Mouse (Mus musculus) gastrocnemius, postnatal 36 days (tissue): ENCODE results near the gene Fbxw7. TPM values are rescaled to one million over a fixed set of nuclear protein-coding genes. Genes with fewer than 3 reads are reported as not detected.

Source experiments
- DNase-seq, 2 experiments: peaks; one replicate each; pipeline ENCODE4 v3.0.0; 2022
- intact Hi-C: fragments of 180-260 bp; cut with DNase I; formaldehyde crosslinking; loops from one replicate; pipeline ENCODE4 v1.15.1; 2025
- total RNA-seq, 2 experiments: library from RNA; stranded (reverse); gene quantifications; 2 replicates each; pipeline ENCODE4 v1.2.3; 2021

Gene Fbxw7
- total RNA-seq, 2 experiments from 2014 or later: 12.4 to 20.2 TPM

- no peak for DNase-seq
- intact Hi-C loops: no loop called here
Observed at GRCm38 (mm10) chr3:84876211-84876610, 61.1 kb downstream of the Fbxw7 start.

DNA sequence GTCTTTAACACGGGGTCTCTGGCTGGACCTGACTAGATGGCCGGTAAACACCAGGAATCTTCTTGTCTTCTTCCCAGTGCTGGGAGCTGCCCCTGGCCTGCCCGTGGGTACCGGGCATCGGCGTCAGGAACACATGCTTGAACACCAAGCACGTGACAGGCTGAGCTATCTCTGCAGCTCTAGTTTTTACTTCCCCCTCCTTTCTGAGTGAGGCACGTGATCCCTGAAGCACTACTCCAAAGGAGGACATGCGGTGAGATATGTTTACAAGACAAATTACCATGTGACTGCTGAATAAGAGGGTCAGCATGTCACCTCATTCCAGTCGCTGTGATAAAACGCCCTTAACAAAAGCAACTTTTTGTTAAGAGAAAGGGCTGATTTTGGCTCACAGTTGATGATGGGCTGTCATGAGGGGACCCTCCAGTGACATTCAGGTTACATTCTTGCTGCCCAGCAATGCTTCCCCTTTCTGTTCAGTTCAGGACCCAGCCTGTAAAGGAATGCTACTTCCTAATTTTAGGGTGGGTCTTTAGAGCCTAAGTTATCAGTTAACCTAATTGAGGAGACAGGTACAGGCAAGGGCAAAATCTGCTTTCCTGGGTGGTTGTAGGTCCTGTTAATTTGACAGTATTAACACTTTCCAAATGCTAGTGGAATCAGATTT is 68.9 kb downstream of the Fbxw7 start:
- DNase-seq: no peak
- intact Hi-C loops: no loop called here

DNA sequence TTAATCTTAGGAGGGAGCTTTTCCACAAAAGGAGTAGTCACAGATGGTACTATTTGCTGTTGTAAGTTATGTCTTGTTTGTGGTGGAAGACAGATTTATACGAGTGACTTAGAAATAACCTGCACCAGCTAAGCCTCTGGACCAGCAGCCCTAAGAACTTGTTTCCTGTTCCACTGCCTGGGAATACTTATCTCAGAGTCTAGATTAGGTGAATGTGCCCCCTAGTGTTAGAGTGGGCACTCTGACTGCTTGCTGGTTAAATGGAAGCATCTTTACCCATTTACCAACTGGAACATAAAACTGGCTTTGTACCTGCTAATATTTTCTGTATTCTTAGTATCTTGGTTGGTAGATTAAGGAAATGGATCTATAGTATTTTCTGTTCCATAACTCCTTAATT is 74.6 kb downstream of the Fbxw7 start:
- no peak for DNase-seq
- intact Hi-C loops: no loop called here

DNA sequence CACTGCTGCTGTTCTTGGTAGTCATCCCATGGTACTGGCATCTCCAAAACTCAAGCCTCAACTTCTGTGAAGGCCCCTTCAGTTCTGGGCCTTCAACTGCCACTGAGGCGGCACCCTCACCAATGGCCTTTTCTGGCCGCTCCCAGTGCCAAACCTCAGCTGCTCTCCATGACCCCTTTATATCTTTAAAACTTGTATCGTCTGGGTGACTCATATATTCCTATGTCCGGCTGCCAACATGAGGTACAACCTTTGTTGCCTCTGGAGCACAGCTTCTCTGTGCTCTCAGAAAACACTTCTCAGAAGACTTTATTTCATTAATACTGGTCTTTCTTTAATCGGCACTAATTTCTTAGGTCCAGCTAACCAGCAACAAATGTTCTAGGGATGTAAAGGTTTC is 75.9 kb downstream of the Fbxw7 start:
- intact Hi-C loops: no loop called here
- no peak for DNase-seq

DNA sequence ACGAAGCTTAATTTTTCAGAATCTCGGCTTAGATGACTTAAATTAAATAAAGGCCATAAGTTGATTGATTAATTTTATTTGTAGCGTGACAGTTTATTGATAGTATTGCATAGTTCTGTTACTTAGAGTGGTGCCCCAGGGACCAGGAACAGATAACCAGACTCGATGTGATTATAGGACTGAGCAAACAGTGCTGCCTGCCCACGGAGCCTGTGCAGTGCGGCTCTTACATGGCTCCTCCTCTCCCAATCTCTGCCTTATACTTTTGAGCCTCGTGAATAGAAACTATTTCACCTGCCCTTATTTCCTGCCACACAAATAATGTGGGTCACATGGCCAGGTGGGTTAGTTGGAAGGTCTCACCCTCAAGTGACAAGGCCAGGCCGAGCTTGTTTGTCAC is 82.9 kb downstream of the Fbxw7 start:
- DNase-seq: no peak
- intact Hi-C loops: no loop called here

DNA sequence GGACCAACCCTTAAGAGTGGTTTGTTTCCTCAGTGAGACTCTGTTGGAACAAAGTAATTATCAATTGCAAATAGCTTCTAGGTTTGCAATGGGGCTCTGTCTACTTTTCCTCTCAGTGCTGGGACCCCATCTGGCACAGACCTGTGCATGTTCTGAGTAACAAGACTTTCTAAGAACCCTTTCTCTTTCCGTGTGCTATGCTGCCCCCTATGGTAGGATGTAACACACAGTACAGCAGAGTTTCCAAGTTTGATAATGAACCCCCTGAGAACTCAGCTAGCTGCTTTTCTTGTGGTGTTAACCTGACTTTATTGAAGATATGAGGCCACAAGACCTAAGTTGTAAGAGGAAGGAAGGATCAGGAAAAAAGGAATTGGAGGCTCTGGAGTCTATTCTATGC is 91.5 kb downstream of the Fbxw7 start:
- DNase-seq: no peak
- intact Hi-C loops: loop anchor here (5.0 to 10.0 kb wide), 3 partner anchors 214 to 562 kb away; no protein-coding TSS in a partner anchor

DNA sequence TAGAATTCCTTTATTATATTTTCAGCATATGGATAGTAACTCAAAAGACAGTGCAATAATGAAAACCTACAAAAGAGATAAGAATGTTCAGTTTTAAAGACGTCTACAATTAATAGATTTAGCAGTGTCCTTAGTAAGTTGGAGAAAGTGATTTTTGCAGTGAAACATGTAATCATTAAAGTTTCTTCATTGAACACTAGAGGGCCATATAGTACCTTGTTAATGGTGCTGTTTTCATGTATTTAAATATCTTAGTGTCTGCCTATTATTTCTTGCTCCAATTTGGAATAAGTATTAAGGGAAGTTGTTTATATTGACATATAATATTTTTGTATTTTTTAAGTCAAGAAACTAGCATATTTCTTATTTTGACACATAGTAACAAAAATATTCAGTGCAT is 99.2 kb downstream of the Fbxw7 start:
- intact Hi-C loops: loop anchor here (10.0 kb wide), 1 partner anchor 1221 kb away; no protein-coding TSS in a partner anchor

DNA sequence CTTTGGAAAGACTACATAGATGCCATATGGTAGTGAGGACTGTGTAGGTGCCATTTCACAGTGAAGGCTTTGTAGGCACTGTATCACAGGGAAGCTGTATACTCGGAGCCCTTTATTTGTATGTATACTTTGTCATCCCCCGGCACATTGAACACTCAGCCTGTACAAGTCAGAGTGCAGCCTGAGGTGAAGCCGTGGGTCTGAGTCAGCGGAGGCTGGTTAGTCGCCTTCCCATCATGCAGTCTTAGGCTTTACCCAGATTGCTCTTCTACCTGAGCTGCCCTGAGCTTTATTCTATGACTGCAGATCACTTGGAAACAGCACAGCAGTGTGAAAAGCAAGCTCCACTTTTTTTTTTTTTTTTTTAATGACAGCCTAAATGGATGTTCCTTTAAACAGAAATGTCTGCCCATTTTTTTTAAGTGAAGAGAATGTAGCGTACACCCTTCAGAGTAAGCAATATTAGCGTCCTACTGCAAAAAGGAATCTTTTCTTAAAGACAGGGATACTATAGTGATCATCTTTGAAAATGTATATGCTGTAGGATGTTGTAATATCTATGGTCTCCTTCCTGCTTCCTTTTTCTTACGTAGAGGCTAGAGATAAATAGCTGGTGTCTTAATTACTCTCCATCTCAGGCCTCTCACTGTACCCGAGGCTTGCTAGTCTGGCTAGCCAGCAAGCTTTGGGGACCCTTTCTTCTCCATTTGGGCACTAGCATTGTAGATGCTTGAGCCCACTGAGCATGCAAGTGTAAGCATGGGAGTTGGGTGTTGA is 103.0 kb downstream of the Fbxw7 start:
- intact Hi-C loops: loop anchor here (10.0 kb wide), 1 partner anchor 1217 kb away; no protein-coding TSS in a partner anchor
- no peak for DNase-seq

More for the DNA sequence above, 99.2 kb downstream of the Fbxw7 start:
- no peak for DNase-seq

GRCm38 (mm10) chr3:84921704-84922420 is 106.8 kb downstream of the Fbxw7 start:
- DNase-seq: no peak

DNA sequence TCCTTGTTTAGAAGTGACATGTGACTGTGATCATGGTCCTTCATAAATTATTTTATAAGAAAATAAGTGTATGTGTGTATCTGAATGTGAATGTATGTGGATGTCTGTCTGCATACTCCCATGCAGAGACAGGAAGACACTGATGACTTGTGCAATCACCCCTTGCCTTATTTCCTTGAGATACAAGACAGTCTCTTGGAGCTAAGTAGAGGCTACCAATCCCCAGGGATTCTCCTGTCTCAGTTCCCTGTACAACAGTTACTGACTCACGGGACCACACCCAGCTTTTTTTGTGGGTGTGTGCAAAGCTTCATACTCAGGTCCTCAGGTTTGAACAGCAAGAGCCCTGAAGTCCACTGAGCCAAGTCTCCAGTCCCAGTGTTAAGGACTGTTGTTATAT is 108.2 kb downstream of the Fbxw7 start:
- DNase-seq: no peak
- intact Hi-C loops: loop anchor here (5.0 to 10.0 kb wide), 4 partner anchors 354 to 1002 kb away; partner anchors contain the start of gene Gatb

More at GRCm38 (mm10) chr3:84921704-84922420, 106.8 kb downstream of the Fbxw7 start:
- intact Hi-C loops: loop anchor here (5.0 to 10.0 kb wide), 4 partner anchors 355 to 1003 kb away; partner anchors contain the start of gene Gatb

DNA sequence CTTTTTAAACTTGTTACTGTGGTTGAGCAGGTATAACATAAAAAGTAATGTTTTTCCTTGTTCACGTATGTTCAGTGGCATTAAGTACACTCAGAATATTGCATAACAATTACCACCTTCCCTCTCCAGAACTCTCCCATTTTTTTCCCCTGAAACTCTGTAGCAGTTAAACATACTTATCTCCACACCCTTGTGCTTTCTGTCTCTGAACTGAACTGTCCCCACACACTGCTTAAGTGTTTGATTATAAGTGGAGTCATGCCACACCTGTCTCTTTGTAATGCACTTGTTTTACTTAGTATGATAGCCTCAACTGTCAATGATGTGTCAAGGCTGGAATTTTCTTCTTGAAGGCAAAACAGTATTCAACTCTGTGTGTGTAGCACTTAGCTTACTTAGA is 108.6 kb downstream of the Fbxw7 start:
- intact Hi-C loops: loop anchor here (5.0 to 10.0 kb wide), 4 partner anchors 354 to 1001 kb away; partner anchors contain the start of gene Gatb
- no peak for DNase-seq

DNA sequence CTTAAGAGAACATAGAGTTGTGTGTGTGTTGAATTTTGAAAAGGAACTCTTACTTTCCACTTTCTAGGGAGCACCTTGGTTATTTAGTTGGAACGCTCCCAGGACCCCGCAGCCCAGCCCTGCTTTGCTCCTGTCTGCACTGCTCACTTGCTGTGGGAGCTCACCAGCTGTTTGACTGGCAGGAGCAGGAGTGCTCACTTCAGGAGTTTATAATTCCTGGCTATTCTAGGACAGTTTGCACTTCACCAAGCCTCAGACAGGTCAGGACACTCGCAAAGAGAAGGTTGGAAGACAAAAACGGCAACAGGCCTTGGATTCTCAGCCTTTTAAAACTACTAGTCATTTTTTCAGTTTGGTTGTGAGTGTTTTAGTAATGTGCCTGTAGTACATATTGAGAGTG is 110.2 kb downstream of the Fbxw7 start:
- intact Hi-C loops: loop anchor here (10.0 kb wide), 1 partner anchor 1000 kb away; no protein-coding TSS in a partner anchor
- no peak for DNase-seq

- intact Hi-C loops: loop anchor here (2.0 to 10.0 kb wide), 2 partner anchors 247 to 999 kb away; no protein-coding TSS in a partner anchor
- no peak for DNase-seq
Observed at GRCm38 (mm10) chr3:84926140-84926539, 111.1 kb downstream of the Fbxw7 start.

GRCm38 (mm10) chr3:84927168-84927794 is 112.2 kb downstream of the Fbxw7 start:
- intact Hi-C loops: loop anchor here (2.0 to 10.0 kb wide), 2 partner anchors 246 to 998 kb away; no protein-coding TSS in a partner anchor
- no peak for DNase-seq

DNA sequence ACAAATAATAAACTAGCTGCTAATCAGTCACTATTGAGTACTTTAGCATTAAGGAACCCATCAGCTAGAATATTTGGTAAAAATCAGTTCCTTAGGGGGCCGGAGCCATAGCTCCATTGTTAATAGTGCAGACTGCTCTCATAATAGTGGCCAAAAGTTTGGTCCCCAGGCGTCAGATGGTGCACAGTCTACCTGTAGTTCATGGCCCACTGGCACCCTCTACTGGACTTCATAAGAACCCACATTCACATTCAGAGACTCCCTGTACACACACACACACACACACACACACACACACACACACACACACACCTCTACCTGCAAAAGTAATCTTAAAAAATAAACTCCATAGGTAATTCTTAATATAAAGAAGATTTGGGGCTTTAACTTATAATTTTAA is 112.8 kb downstream of the Fbxw7 start:
- intact Hi-C loops: loop anchor here (2.0 to 10.0 kb wide), 2 partner anchors 245 to 997 kb away; no protein-coding TSS in a partner anchor
- DNase-seq: no peak

DNA sequence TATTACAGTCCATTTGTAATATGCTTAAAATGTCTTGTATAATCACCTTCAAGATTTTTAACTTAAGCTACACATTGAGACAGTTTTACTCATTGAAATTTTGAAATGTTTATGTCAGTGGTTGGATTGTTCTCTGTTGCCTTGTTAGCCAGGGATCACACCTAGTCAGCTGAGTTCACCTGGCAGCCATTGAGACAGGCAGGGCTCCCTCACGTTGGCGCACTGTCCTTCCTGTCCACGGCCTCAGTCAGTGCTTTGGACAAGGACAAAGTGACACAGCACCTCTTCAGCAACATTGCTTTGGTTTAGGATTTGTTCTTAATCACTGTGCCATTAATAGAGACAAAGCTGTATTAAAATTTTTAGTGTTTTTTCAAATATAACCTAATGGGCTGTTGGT is 114.1 kb downstream of the Fbxw7 start:
- intact Hi-C loops: loop anchor here (10.0 kb wide), 1 partner anchor 996 kb away; no protein-coding TSS in a partner anchor
- DNase-seq: no peak

DNA sequence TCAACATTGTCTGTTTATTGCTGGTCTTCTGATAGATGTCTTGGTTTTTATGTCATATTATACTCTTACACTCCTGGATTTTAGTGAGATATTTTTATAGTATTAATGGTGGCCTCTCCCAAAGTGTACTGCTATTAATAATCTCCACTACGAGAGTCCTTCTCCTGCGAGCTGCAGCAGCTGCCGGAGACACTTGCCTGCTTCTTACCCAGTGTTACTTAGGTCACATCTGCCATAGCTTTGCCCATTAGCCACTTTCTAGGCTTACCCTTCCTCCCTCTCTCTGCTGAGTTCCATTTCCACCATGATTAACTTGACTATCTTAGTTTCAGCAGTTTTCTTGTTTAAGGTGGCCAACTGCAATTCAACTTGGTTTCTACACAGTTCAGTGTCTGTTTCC is 115.6 kb downstream of the Fbxw7 start:
- intact Hi-C loops: no loop called here
- DNase-seq: no peak

DNA sequence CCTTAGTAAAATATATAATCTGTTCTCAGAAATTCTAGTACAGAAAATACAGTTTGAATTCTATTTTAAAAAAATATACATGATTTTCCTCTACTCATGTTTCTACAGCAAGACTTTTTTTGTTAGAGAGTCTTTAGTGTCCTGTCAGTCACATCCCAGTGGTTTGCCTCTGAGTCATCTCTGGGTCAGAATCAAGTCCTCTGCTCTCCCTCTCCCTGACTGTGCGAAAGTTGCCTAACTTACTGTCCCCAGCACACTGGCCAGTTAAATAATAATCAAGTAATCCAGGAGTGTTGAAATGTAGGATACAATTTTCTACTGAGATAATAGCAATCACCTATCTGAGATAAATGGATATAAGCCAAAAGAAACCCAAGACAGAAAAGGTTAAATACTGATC is 120.7 kb downstream of the Fbxw7 start:
- DNase-seq: no peak
- intact Hi-C loops: no loop called here

DNA sequence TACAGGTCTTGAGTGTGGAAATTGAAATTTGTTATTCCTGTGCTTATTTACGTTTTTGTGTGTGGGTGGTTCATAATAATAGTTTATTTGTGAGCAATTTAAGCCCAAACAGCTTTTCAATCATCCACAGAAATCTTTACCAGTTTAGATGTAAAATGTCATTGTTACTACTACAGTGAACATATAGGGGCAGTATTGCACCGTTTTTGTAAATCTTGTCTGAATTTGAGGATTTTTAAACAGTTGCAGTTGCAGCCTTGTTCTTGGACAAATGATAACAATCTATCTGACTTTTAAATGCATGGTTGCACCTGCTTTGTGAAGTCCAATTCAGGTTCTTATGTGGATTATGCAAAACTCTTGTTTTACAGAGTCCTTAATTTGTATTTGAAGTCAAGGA is 121.2 kb downstream of the Fbxw7 start:
- DNase-seq: no peak
- intact Hi-C loops: no loop called here

DNA sequence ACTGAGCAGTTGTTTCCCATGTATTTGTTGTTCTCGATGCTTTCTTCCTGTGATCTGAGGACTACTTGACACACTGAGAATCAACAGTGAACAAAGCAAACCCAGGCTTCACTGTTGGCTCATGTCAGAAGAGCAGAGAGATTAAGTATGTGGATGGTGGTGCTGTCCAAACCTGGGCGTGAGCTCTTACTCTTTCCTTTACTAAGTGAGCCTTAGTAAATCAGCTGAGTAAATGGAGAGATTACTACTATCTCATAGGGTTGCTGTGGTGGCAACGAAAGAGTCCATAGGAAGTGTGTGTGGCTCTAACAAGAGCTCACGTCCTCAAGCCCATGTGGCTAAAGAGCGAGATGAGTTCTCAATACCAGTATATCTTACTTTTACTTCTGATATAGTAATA is 121.9 kb downstream of the Fbxw7 start:
- intact Hi-C loops: no loop called here

More for the DNA sequence above, 121.9 kb downstream of the Fbxw7 start:
- no peak for DNase-seq
